Mouse (Mus musculus) left cerebral cortex, postnatal 10 days (tissue): ENCODE results near the gene Angptl7. TPM values are rescaled to one million over a fixed set of nuclear protein-coding genes. Genes with fewer than 3 reads are reported as not detected.

Experiments used
- DNase-seq, 2 experiments: peaks; one replicate each; pipeline ENCODE4 v3.0.0; 2021 to 2022; ENCODE audit warnings: low spot score in 2 of 2, mixed read lengths in 1 of 2; ENCODE audit errors: extremely low spot score in 1 of 2
- intact Hi-C: fragments of 180-260 bp; cut with DNase I; formaldehyde crosslinking; loops from one replicate; pipeline ENCODE4 v1.15.1; 2025
- total RNA-seq, 2 experiments: library from RNA; stranded (reverse); gene quantifications; 2 replicates each; pipeline ENCODE4 v1.2.3; 2021

Gene Angptl7
- total RNA-seq, 2 experiments from 2014 or later, result 0.36 to 0.53 TPM

DNA sequence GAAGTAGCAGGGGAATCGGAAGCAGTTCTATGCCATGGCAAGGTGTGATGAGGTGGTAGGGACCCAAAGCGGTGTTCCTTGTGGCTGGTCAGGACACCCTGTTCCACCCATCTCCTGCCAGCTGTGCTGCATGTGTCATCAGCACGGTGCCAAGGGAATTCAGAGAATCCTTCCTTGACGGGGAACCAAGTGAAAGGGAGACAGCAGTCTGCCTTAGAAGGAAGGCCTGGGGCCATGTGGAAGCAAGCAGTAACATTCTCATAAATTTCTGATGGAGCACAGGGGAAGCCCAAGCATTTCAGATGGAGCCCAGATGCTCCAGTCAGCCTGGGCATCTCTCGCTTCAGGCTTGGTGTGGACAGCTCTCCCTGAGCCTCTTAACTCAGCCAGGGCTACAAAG is 7.3 kb upstream of the Angptl7 start:
- DNase-seq, result no peak
- intact Hi-C loops, result no loop called here

- DNase-seq, result peak in 1 of 2 experiments; percentile 49
- intact Hi-C loops, result no loop called here
These were observed 4.3 kb upstream of the Angptl7 start for GRCm38 (mm10) chr4:148504497-148504959.

GRCm38 (mm10) chr4:148495874-148496689 is 4.2 kb downstream of the Angptl7 start:
- intact Hi-C loops, result no loop called here
- DNase-seq, result peak; percentile 57 to 66

- intact Hi-C loops, result no loop called here
- no peak for DNase-seq
These were observed 5.1 kb downstream of the Angptl7 start for GRCm38 (mm10) chr4:148495160-148495559.

- no peak for DNase-seq
- intact Hi-C loops, result no loop called here
These were observed 8.8 kb downstream of the Angptl7 start for GRCm38 (mm10) chr4:148491448-148491847.

GRCm38 (mm10) chr4:148490502-148490901 is 9.8 kb downstream of the Angptl7 start:
- intact Hi-C loops, result no loop called here
- DNase-seq, result peak in 1 of 2 experiments; percentile 68

- DNase-seq, result no peak
- intact Hi-C loops, result no loop called here
These were observed 12.4 kb downstream of the Angptl7 start for GRCm38 (mm10) chr4:148487841-148488240.

- no peak for DNase-seq
- intact Hi-C loops, result loop anchor here (5.0 kb wide), 1 partner anchor 48 kb away; no protein-coding TSS in a partner anchor
These were observed 15.7 kb downstream of the Angptl7 start for GRCm38 (mm10) chr4:148484511-148484910.

- intact Hi-C loops, result loop anchor here (5.0 kb wide), 1 partner anchor 51 kb away; no protein-coding TSS in a partner anchor
- no peak for DNase-seq
These were observed 18.6 kb downstream of the Angptl7 start for GRCm38 (mm10) chr4:148481557-148482168.

- DNase-seq, result no peak
- intact Hi-C loops, result loop anchor here (5.0 kb wide), 1 partner anchor 52 kb away; no protein-coding TSS in a partner anchor
These were observed 20.0 kb downstream of the Angptl7 start for GRCm38 (mm10) chr4:148480245-148480644.

DNA sequence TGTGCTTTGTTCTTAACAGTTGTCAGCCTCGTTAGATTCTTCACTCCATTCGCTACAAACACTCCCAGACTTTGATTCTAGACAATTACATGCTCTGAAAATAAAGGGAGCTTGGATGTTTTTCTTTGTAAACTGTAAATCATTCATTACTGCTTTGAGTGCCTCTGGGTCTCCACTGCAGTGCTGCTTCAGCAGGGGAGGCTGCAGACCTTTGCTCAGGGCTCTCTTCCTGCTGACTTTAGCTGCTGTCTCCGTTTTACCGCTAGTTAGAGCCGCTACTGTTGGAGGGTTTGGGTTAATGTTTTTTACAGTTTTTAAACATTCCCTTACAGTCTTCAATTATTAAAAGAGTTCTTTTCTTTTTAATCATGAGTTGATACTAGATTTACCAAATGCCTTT is 26.8 kb downstream of the Angptl7 start:
- DNase-seq, result no peak
- intact Hi-C loops, result no loop called here

- no peak for DNase-seq
- intact Hi-C loops, result no loop called here
These were observed 27.7 kb downstream of the Angptl7 start for GRCm38 (mm10) chr4:148472436-148473174.

GRCm38 (mm10) chr4:148471363-148471806 is 28.9 kb downstream of the Angptl7 start:
- intact Hi-C loops, result no loop called here
- no peak for DNase-seq

GRCm38 (mm10) chr4:148469487-148470252 is 30.6 kb downstream of the Angptl7 start:
- no peak for DNase-seq
- intact Hi-C loops, result no loop called here

- intact Hi-C loops, result no loop called here
- no peak for DNase-seq
These were observed 31.9 kb downstream of the Angptl7 start for GRCm38 (mm10) chr4:148468396-148468795.

- intact Hi-C loops, result no loop called here
- DNase-seq, result no peak
These were observed 33.7 kb downstream of the Angptl7 start for GRCm38 (mm10) chr4:148466511-148467079.

- intact Hi-C loops, result no loop called here
- DNase-seq, result no peak
These were observed 35.4 kb downstream of the Angptl7 start for GRCm38 (mm10) chr4:148464869-148465268.

GRCm38 (mm10) chr4:148464301-148464700 is 36.0 kb downstream of the Angptl7 start:
- intact Hi-C loops, result no loop called here
- DNase-seq, result no peak
